Mouse (Mus musculus): Measurements from ENCODE around the gene Itih5. TPM values are rescaled to one million over a fixed set of nuclear protein-coding genes. Genes with fewer than 3 reads are reported as not detected.

Gene Itih5
- polyA plus RNA-seq, 1 experiment, result 4.8 TPM

DNA sequence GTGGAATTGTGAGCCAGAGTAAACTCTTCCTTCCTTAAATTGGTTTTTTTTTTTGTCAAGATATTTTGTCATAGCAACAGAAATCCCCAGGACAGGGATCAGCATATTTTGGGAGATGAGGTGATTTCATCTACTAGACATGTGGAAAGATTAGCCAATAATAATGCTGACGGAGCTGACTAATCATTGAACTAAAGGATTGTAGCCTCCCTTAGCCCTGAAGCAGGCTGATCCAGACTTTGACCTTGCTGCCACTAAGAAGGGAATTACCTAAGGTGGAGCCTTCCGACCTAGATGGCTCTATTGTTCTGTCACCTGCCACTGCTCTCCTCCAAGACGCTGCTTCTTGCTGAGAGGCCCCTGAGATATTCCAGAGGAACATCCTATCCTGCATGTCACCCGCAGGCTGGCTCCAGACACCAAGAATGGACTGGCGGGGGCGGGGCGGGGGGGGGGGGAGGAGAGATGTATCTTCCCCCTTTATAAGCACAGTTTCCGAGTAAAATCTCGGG lies 119.3 kb downstream of the Itih5 start:
- 81% methylated on average over 8 of the region's 9 CpGs for WGBS
- H3K4me3 ChIP-seq (replicated peaks; ENCODE audit: extremely low read depth, low read depth, low read length), result no peak overlapping the region
- H3K4me1 ChIP-seq (ENCODE audit: control insufficient read depth, insufficient read depth, low read length), result no peaks in the 10 kb centered on the region
- DNase-seq, result no peak
- no peak for TF ChIP-seq POLR2A (IDR thresholded peaks at IDR 0.05; ENCODE audit: borderline replicate concordance, extremely low read depth, low read depth, low read length)
- TF ChIP-seq CTCF (IDR thresholded peaks at IDR 0.05; ENCODE audit: insufficient read depth, low read length), result no peak

DNA sequence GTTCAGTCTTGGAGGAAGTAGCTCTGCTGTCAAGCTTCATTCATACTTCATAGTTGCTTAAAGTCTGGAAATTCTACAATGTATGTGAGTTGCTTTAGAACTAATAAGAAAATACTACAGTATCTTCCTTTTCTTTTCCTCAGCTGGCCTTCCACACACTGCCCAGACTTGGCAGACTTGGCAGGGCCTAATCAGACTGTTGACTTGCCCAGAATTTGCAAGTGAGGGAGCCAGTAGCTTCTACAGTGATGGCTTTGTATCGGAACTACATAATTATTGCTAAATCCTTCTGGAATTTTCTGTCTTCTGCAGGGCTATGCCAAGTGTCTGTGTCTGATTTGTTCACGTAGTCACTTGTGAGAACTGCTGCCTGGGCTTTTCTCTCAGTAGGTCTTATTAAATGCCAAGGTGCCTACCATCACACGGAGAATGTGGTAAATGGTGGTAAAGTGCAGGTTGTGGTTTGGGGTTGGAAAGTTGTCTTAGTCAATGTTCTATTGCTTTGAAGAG lies 120.2 kb downstream of the Itih5 start:
- TF ChIP-seq POLR2A (IDR thresholded peaks at IDR 0.05; ENCODE audit: borderline replicate concordance, extremely low read depth, low read depth, low read length), result no peak
- TF ChIP-seq CTCF (IDR thresholded peaks at IDR 0.05; ENCODE audit: insufficient read depth, low read length), result no peak
- 81% methylated on average over 3 of the region's 3 CpGs for WGBS
- Histone ChIP-seq H3K4me3 (replicated peaks; ENCODE audit: extremely low read depth, low read depth, low read length) (no peak overlapping the region), H3K4me1 (ENCODE audit: control insufficient read depth, insufficient read depth, low read length) (no peaks in the 10 kb centered on the region)
- no peak for DNase-seq

GRCm38 (mm10) chr2:10276194-10276593 lies 122.8 kb downstream of the Itih5 start:
- H3K4me3 ChIP-seq (replicated peaks; ENCODE audit: extremely low read depth, low read depth, low read length), result no peak overlapping the region
- no peak for TF ChIP-seq CTCF (IDR thresholded peaks at IDR 0.05; ENCODE audit: insufficient read depth, low read length)
- no peak for TF ChIP-seq POLR2A (IDR thresholded peaks at IDR 0.05; ENCODE audit: borderline replicate concordance, extremely low read depth, low read depth, low read length)
- no peaks in the 10 kb centered on the region for H3K4me1 ChIP-seq (ENCODE audit: control insufficient read depth, insufficient read depth, low read length)
- WGBS, result 26% methylated on average over 2 of the region's 2 CpGs
- peak; percentile 14 for DNase-seq

GRCm38 (mm10) chr2:10283686-10284085 lies 130.3 kb downstream of the Itih5 start:
- 54% methylated on average over 5 of the region's 5 CpGs for WGBS
- TF ChIP-seq CTCF (IDR thresholded peaks at IDR 0.05; ENCODE audit: insufficient read depth, low read length), result no peak
- no peak for TF ChIP-seq POLR2A (IDR thresholded peaks at IDR 0.05; ENCODE audit: borderline replicate concordance, extremely low read depth, low read depth, low read length)
- no peak for DNase-seq
- Histone ChIP-seq H3K4me1 (ENCODE audit: control insufficient read depth, insufficient read depth, low read length) (no peaks in the 10 kb centered on the region), H3K4me3 (replicated peaks; ENCODE audit: extremely low read depth, low read depth, low read length) (no peak overlapping the region)

- no peak for TF ChIP-seq CTCF (IDR thresholded peaks at IDR 0.05; ENCODE audit: insufficient read depth, low read length)
- TF ChIP-seq POLR2A (IDR thresholded peaks at IDR 0.05; ENCODE audit: borderline replicate concordance, extremely low read depth, low read depth, low read length), result no peak
- no peaks in the 10 kb centered on the region for H3K4me1 ChIP-seq (ENCODE audit: control insufficient read depth, insufficient read depth, low read length)
- H3K4me3 ChIP-seq (replicated peaks; ENCODE audit: extremely low read depth, low read depth, low read length), result no peak overlapping the region
- 25% methylated on average over 10 of the region's 10 CpGs for WGBS
- no peak for DNase-seq
These were observed 131.4 kb downstream of the Itih5 start for GRCm38 (mm10) chr2:10284636-10285270.

- 54% methylated on average over 13 of the region's 13 CpGs for WGBS
- TF ChIP-seq CTCF (IDR thresholded peaks at IDR 0.05; ENCODE audit: insufficient read depth, low read length) (no peak), POLR2A (IDR thresholded peaks at IDR 0.05; ENCODE audit: borderline replicate concordance, extremely low read depth, low read depth, low read length) (no peak)
- DNase-seq, result no peak
These were observed 132.6 kb downstream of the Itih5 start for GRCm38 (mm10) chr2:10285975-10286374.

GRCm38 (mm10) chr2:10288142-10288831 lies 134.9 kb downstream of the Itih5 start:
- no peaks in the 10 kb centered on the region for H3K4me1 ChIP-seq (ENCODE audit: control insufficient read depth, insufficient read depth, low read length)
- peak; percentile 37 for DNase-seq
- WGBS, result 7% methylated on average over 12 of the region's 12 CpGs
- no peak overlapping the region for H3K4me3 ChIP-seq (replicated peaks; ENCODE audit: extremely low read depth, low read depth, low read length)
- TF ChIP-seq CTCF (IDR thresholded peaks at IDR 0.05; ENCODE audit: insufficient read depth, low read length) (peak; percentile 49), POLR2A (IDR thresholded peaks at IDR 0.05; ENCODE audit: borderline replicate concordance, extremely low read depth, low read depth, low read length) (no peak)

More at GRCm38 (mm10) chr2:10285975-10286374, 132.6 kb downstream of the Itih5 start:
- Histone ChIP-seq H3K4me1 (ENCODE audit: control insufficient read depth, insufficient read depth, low read length) (no peaks in the 10 kb centered on the region), H3K4me3 (replicated peaks; ENCODE audit: extremely low read depth, low read depth, low read length) (no peak overlapping the region)

GRCm38 (mm10) chr2:10288881-10289280 lies 135.5 kb downstream of the Itih5 start:
- no peaks in the 10 kb centered on the region for H3K4me1 ChIP-seq (ENCODE audit: control insufficient read depth, insufficient read depth, low read length)
- 0% methylated on average over 1 of the region's 1 CpGs for WGBS
- no peak for TF ChIP-seq CTCF (IDR thresholded peaks at IDR 0.05; ENCODE audit: insufficient read depth, low read length)
- TF ChIP-seq POLR2A (IDR thresholded peaks at IDR 0.05; ENCODE audit: borderline replicate concordance, extremely low read depth, low read depth, low read length), result no peak
- H3K4me3 ChIP-seq (replicated peaks; ENCODE audit: extremely low read depth, low read depth, low read length), result no peak overlapping the region
- no peak for DNase-seq

DNA sequence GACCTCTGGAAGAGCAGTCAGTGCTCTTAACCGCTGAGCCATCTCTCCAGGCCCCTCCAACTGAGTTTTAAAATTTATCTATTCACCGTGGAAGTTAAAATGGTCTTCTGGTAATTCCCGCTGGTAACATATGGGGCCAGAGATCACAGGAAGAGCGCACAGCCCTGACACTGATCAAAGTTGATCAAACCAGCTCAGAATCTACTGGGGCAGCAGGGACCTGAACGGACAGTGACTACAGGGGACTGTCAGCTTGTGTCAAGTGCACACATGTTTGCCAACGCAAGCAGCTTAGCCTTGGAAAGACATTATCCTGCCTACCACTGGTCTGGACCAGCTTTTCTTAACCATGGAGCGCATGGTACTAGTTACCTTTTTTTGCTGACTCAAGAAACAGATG lies 136.7 kb downstream of the Itih5 start:
- no peak overlapping the region for H3K4me3 ChIP-seq (replicated peaks; ENCODE audit: extremely low read depth, low read depth, low read length)
- DNase-seq, result no peak
- no peaks in the 10 kb centered on the region for H3K4me1 ChIP-seq (ENCODE audit: control insufficient read depth, insufficient read depth, low read length)
- TF ChIP-seq CTCF (IDR thresholded peaks at IDR 0.05; ENCODE audit: insufficient read depth, low read length) (no peak), POLR2A (IDR thresholded peaks at IDR 0.05; ENCODE audit: borderline replicate concordance, extremely low read depth, low read depth, low read length) (no peak)
- 76% methylated on average over 7 of the region's 7 CpGs for WGBS

Data from lung, adult 2 months (tissue).